Mouse (Mus musculus): ENCODE data around the gene Ptpre. TPM values are rescaled to one million over a fixed set of nuclear protein-coding genes. Genes with fewer than 3 reads are reported as not detected.

The Ptpre gene
- total and polyA plus RNA-seq, 3 experiments = 2.3 to 6.9 (median 3.7) TPM

- no peak overlapping the region for H3K4me3 ChIP-seq (replicated peaks in 1 of 3; ENCODE audit: low read depth in 2 of 3, low read length in 2 of 3, poor library complexity in 1 of 3)
- H3K4me1 ChIP-seq (ENCODE audit: control insufficient read depth in 1 of 2, insufficient read depth in 2 of 2) = peaks cover 26 to 49% of the 10 kb centered on the region in 2 experiments
- H3K9ac ChIP-seq (ENCODE audit: insufficient read depth, low read depth) = no peak overlapping the region
- H3K79me2 ChIP-seq (replicated peaks; ENCODE audit: control insufficient read depth, extremely low read depth, insufficient read depth, poor library complexity, severe bottlenecking) = no peaks in the 10 kb centered on the region
- TF ChIP-seq SMC3 (IDR thresholded peaks at IDR 0.05; ENCODE audit: low read depth, low read length) (peak; percentile 7; the same call in 1 of the 2 replicates), CTCF (conservative IDR thresholded peaks at IDR 0.05 in 1 of 2, IDR thresholded peaks at IDR 0.05 in 1 of 2; ENCODE audit: low read depth in 2 of 2, low read length in 2 of 2) (no peak; a peak in 1 of 4 replicates)
- in situ Hi-C loops (cut with MboI; ENCODE audit: low pct_ligation_motif_present, low pct_unique_long_range_greater_than_20kb, low sequenced_read_pairs) = loop anchor here (10.0 kb wide), 1 partner anchor 88 kb away; no protein-coding TSS in a partner anchor
- no peak overlapping the region for H3K4me2 ChIP-seq (ENCODE audit: insufficient read depth, low read depth, poor library complexity, severe bottlenecking)
- no peaks in the 10 kb centered on the region for H3K27me3 ChIP-seq (replicated peaks)
- H3K9me3 ChIP-seq (replicated peaks; ENCODE audit: low read length) = no peaks in the 10 kb centered on the region
- DNase-seq (ENCODE audit: extremely low read depth) = no peak
- dilution Hi-C loops (cut with MboI; ENCODE audit: extremely low pct_ligation_motif_present, extremely low pct_unique_long_range_greater_than_20kb, low sequenced_read_pairs) = no loop called here
- no peaks in the 10 kb centered on the region for H3K36me3 ChIP-seq (replicated peaks in 1 of 2; ENCODE audit: control insufficient read depth in 1 of 2, insufficient read depth in 1 of 2, low read length in 1 of 2)
- no peak overlapping the region for H3K27ac ChIP-seq (ENCODE audit: insufficient read depth, low read depth)
Measured at GRCm38 (mm10) chr7:135593286-135593685, 56.0 kb downstream of the Ptpre start.

DNA sequence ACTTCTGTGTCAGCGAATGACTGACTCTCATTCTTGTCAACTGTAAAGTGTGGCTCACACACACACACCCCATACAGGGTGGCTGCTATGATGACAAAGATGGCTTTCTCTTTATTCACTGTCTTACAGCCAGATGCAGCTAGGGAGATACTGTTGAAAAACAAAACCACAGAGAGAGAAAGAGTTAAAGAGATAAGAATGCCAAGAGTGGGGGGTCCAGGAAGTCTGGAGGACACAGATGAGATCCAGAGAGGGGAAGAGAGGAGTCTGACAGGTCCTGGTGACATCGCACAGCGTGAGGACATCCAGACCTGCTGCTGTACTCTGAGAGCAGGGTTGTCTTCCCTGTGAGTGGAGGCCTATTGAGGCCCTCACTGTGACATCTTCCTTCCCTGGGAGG lies 56.5 kb downstream of the Ptpre start:
- Histone ChIP-seq H3K9ac (ENCODE audit: insufficient read depth, low read depth) (no peak overlapping the region), H3K27me3 (replicated peaks) (no peaks in the 10 kb centered on the region), H3K9me3 (replicated peaks; ENCODE audit: low read length) (no peaks in the 10 kb centered on the region), H3K4me1 (ENCODE audit: control insufficient read depth in 1 of 2, insufficient read depth in 2 of 2) (peaks cover 26 to 49% of the 10 kb centered on the region in 2 experiments), H3K4me3 (replicated peaks in 1 of 3; ENCODE audit: low read depth in 2 of 3, low read length in 2 of 3, poor library complexity in 1 of 3) (no peak overlapping the region), H3K4me2 (ENCODE audit: insufficient read depth, low read depth, poor library complexity, severe bottlenecking) (no peak overlapping the region), H3K36me3 (replicated peaks in 1 of 2; ENCODE audit: control insufficient read depth in 1 of 2, insufficient read depth in 1 of 2, low read length in 1 of 2) (no peaks in the 10 kb centered on the region), H3K27ac (ENCODE audit: insufficient read depth, low read depth) (no peak overlapping the region), H3K79me2 (replicated peaks; ENCODE audit: control insufficient read depth, extremely low read depth, insufficient read depth, poor library complexity, severe bottlenecking) (no peaks in the 10 kb centered on the region)
- no peak for DNase-seq (ENCODE audit: extremely low read depth)
- TF ChIP-seq HCFC1 (IDR thresholded peaks at IDR 0.05; ENCODE audit: low read depth, low read length) = no peak
- TF ChIP-seq MAX (IDR thresholded peaks at IDR 0.05; ENCODE audit: low read length) = no peak
- TF ChIP-seq ZKSCAN1 (IDR thresholded peaks at IDR 0.05; ENCODE audit: borderline replicate concordance, low read depth, low read length) = no peak
- TF ChIP-seq CTCF (conservative IDR thresholded peaks at IDR 0.05 in 1 of 2, IDR thresholded peaks at IDR 0.05 in 1 of 2; ENCODE audit: low read depth in 2 of 2, low read length in 2 of 2) = no peak
- TF ChIP-seq RCOR1 (conservative IDR thresholded peaks at IDR 0.05; ENCODE audit: low read depth, low read length) = no peak
- TF ChIP-seq ZMIZ1 (IDR thresholded peaks at IDR 0.05; ENCODE audit: low read depth, low read length) = no peak
- TF ChIP-seq KAT2A (IDR thresholded peaks at IDR 0.05; ENCODE audit: insufficient replicate concordance, low read length) = no peak
- no peak for TF ChIP-seq POLR2A (IDR thresholded peaks at IDR 0.05; ENCODE audit: low read depth, low read length)
- TF ChIP-seq USF2 (conservative IDR thresholded peaks at IDR 0.05; ENCODE audit: low read depth, low read length) = no peak
- TF ChIP-seq BHLHE40 (IDR thresholded peaks at IDR 0.05; ENCODE audit: low read depth, low read length) = no peak
- TF ChIP-seq PAX5 (IDR thresholded peaks at IDR 0.05; ENCODE audit: low read length) = no peak
- TF ChIP-seq UBTF (IDR thresholded peaks at IDR 0.05; ENCODE audit: low read depth, low read length) = no peak
- TF ChIP-seq E2F4 (IDR thresholded peaks at IDR 0.05; ENCODE audit: insufficient replicate concordance, low read depth, low read length) = no peak
- no peak for TF ChIP-seq NELFE (IDR thresholded peaks at IDR 0.05; ENCODE audit: low read depth, low read length)
- dilution Hi-C loops (cut with MboI; ENCODE audit: extremely low pct_ligation_motif_present, extremely low pct_unique_long_range_greater_than_20kb, low sequenced_read_pairs) (no loop called here), in situ Hi-C loops (cut with MboI; ENCODE audit: low pct_ligation_motif_present, low pct_unique_long_range_greater_than_20kb, low sequenced_read_pairs) (loop anchor here (10.0 kb wide), 1 partner anchor 89 kb away; no protein-coding TSS in a partner anchor)
